8 mouse cellular contexts compared by ENCODE assay signal in genomic region chr17:71782242-71782698, GRCm38 (mm10). TPM values are rescaled to one million over a fixed set of nuclear protein-coding genes. Genes with fewer than 3 reads are reported as not detected.
DNase-seq lines count a peak whose midpoint lies in the region; ATAC-seq lines count a peak whose summit lies in the region.

No protein-coding gene starts in this region.

- DNase-seq in left cerebral cortex, adult 18-20 months (ENCODE audit: low spot score in 2 of 2) = peak; percentile 34 to 45
- no peak for DNase-seq in left cerebral cortex, adult 8-10 months (ENCODE audit: low spot score in 2 of 2)
- peak; percentile 53 for DNase-seq in embryo, embryonic 10.5 days (ENCODE audit: low spot score)
- peak; percentile 35 to 47 for DNase-seq in layer of hippocampus, postnatal 36 days
- no peak for DNase-seq in urinary bladder, postnatal 14 days (ENCODE audit: low spot score)
- no peak for DNase-seq in thymus, postnatal 36 days

- H3K4me1 ChIP-seq in heart, embryonic 12.5 days (replicated peaks) = peaks cover 11% of the 10 kb centered on the region
- peaks cover 32% of the 10 kb centered on the region for H3K4me1 ChIP-seq in neural tube, embryonic 13.5 days (replicated peaks)

- peak; percentile 81 for ATAC-seq in heart, embryonic 12.5 days (ENCODE audit: insufficient number of reproducible peaks, low FRiP score)
- ATAC-seq in neural tube, embryonic 13.5 days (ENCODE audit: low read depth) = peak; percentile 94

- peak overlapping the region; percentile 88 for H3K9ac ChIP-seq in heart, embryonic 12.5 days
- peak overlapping the region; percentile 94 for H3K9ac ChIP-seq in neural tube, embryonic 13.5 days

- H3K4me3 ChIP-seq in heart, embryonic 12.5 days = peak overlapping the region; percentile 73
- peak overlapping the region; percentile 86 for H3K4me3 ChIP-seq in neural tube, embryonic 13.5 days

- peaks cover 4% of the 10 kb centered on the region; the same call in 1 of the 2 replicates for H3K9me3 ChIP-seq in heart, embryonic 12.5 days (replicated peaks)
- H3K9me3 ChIP-seq in neural tube, embryonic 13.5 days = 0 out of 2 replicates have a peak, but pooled peaks cover 4% of the 10 kb centered on the region

- H3K27ac ChIP-seq in heart, embryonic 12.5 days (ENCODE audit: poor library complexity, severe bottlenecking) = peak overlapping the region; percentile 72
- H3K27ac ChIP-seq in neural tube, embryonic 13.5 days (replicated peaks) = peak overlapping the region; percentile 75

- peak overlapping the region; percentile 69 for H3K4me2 ChIP-seq in heart, embryonic 12.5 days
- peak overlapping the region; percentile 80 for H3K4me2 ChIP-seq in neural tube, embryonic 13.5 days

- H3K27me3 ChIP-seq in heart, embryonic 12.5 days (replicated peaks) = peaks cover 14% of the 10 kb centered on the region; the same call in 1 of the 2 replicates
- peaks cover 9% of the 10 kb centered on the region; the same call in 1 of the 2 replicates for H3K27me3 ChIP-seq in neural tube, embryonic 13.5 days

- H3K36me3 ChIP-seq in heart, embryonic 12.5 days = no peaks in the 10 kb centered on the region
- H3K36me3 ChIP-seq in neural tube, embryonic 13.5 days = no peaks in the 10 kb centered on the region

- under 1% methylated on average over 29 of the region's 29 CpGs for WGBS in heart, embryonic 12.5 days
- under 1% methylated on average over 29 of the region's 29 CpGs for WGBS in neural tube, embryonic 13.5 days

RNA-seq across cellular contexts. Expression of gene Clip4, which starts 14.0 kb away (rescaled TPM):
- total RNA-seq in left cerebral cortex, adult 18-20 months (2021) = 10 to 100 TPM; 72.8 to 82.4 TPM
- total RNA-seq in left cerebral cortex, adult 8-10 months (2022) = 100 to 1,000 TPM in 2 of 4 experiments, 10 to 100 TPM in 2; 76.2 to 102 (median 95.2) TPM
- 38.2 and 45.2 TPM in 2 replicates for polyA plus RNA-seq in heart, embryonic 12.5 days (2016; fragmentation: Nextera tagmentation; extraction: Ambion mirVana)
- total RNA-seq in layer of hippocampus, postnatal 36 days (2021) = 10 to 100 TPM; 73.0 to 82.8 TPM
- polyA plus RNA-seq in neural tube, embryonic 13.5 days (2015; fragmentation: Nextera tagmentation; extraction: Ambion mirVana) = 9.5 and 11.3 TPM in 2 replicates

RNA-seq across cellular contexts. Expression of gene Pcare, which starts 29.6 kb away (rescaled TPM):
- total RNA-seq in left cerebral cortex, adult 18-20 months (2021) = under 1 TPM; 0.44 to 0.45 TPM
- under 1 TPM; 0.26 to 0.51 (median 0.33) TPM for total RNA-seq in left cerebral cortex, adult 8-10 months (2022)
- not detected in 2 replicates for polyA plus RNA-seq in heart, embryonic 12.5 days (2016; fragmentation: Nextera tagmentation; extraction: Ambion mirVana)
- under 1 TPM in 1 of 2 experiments, not detected in 1; 0.07 TPM for total RNA-seq in layer of hippocampus, postnatal 36 days (2021)
- not detected in 2 replicates for polyA plus RNA-seq in neural tube, embryonic 13.5 days (2015; fragmentation: Nextera tagmentation; extraction: Ambion mirVana)

Comparison
In these comparisons a context has a peak if more than half of its experiments do, and no peak if none do; other contexts are left out.
1. DNase-seq: peak in left cerebral cortex, adult 18-20 months (2 of 2), embryo, embryonic 10.5 days (single experiment) and layer of hippocampus, postnatal 36 days (2 of 2); none in left cerebral cortex, adult 8-10 months (0 of 2), urinary bladder, postnatal 14 days (single experiment) and thymus, postnatal 36 days (0 of 2).